Mouse (Mus musculus): ENCODE data around the gene Lrtm2.
A peak's percentile ranks its signal among the peaks of the same experiment; 100 is the strongest.

Lrtm2 gene

GRCm38 (mm10) chr6:119336124-119336523 is 5.6 kb upstream of the Lrtm2 start:
- DNase-seq (ENCODE audit: low spot score in 2 of 2): no peak

DNA sequence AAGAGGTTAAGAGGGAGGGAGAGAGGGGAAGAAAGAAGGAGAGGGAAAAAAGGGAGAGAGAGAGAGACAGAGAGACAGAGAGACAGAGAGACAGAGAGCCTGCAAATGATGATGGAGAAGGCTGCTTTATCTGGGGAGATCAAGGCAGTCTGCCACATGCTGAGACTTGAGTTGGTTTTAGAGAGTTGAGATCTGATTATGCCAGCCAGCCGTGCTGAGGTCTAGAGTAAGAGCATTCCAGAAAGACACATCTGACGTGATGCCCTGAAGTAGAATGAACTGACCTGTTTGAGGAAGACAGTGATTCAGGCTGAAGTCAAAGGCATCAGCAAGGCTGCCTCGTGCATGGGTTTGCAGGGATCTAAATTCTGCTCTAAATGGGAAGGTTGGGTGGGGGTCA is 3.3 kb upstream of the Lrtm2 start:
- DNase-seq (ENCODE audit: low spot score in 2 of 2): no peak

DNA sequence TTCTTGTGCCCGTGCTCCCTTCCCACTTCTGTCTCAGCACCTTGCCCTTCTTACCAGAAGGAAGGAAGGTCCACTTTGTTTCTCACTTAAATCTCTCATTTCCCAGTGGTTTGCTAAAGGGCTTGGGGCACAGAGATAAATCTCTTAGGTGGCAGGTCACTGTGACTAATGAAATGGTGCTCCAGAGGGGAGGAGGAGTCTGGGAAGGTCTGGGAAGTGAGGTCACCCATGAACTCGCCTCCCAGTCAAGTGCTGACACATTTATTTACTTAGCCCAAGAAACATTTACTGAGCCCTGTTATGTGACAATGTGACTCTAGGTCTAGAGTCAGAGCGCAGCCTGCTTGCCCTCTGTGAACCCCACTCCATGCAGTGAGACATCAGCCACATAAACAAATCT is 2.6 kb upstream of the Lrtm2 start:
- DNase-seq (ENCODE audit: low spot score in 2 of 2): no peak

GRCm38 (mm10) chr6:119332111-119332510 is 1.5 kb upstream of the Lrtm2 start:
- DNase-seq (ENCODE audit: low spot score in 2 of 2): no peak

- no peak for DNase-seq (ENCODE audit: low spot score in 2 of 2)
Observed at GRCm38 (mm10) chr6:119329936-119330335, 630 bp downstream of the Lrtm2 start.

GRCm38 (mm10) chr6:119329215-119329714 is 1.3 kb downstream of the Lrtm2 start:
- DNase-seq (ENCODE audit: low spot score in 2 of 2): peak; percentile 15 to 19

DNA sequence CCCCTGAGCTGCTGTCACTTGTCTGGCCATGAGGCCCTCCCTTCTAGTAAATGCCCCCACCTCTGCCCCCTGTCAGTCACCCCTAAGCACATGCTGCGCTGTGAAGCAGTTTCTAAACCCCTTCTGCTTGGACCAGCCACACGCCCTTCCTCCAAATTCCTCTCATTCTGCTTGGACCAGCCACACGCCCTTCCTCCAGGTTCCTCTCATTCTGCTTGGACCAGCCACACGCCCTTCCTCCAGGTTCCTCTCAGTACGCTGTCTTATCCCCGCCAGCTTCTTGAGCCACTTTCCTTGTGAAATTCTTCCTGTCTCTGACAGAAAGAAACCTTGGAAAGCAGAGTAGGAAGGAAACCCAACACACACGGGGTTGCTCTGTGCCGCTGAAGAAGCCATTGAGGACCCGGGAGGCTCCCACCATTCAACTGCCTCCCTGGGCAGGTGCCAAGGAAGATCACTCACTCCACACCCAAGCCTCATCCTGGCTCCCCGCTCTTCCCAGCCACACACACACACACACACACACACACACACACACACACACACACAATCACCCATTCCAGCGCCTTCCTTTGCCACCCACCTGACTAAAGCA is 1.9 kb downstream of the Lrtm2 start:
- peak in 1 of 2 experiments; percentile 10 for DNase-seq (ENCODE audit: low spot score in 2 of 2)

DNA sequence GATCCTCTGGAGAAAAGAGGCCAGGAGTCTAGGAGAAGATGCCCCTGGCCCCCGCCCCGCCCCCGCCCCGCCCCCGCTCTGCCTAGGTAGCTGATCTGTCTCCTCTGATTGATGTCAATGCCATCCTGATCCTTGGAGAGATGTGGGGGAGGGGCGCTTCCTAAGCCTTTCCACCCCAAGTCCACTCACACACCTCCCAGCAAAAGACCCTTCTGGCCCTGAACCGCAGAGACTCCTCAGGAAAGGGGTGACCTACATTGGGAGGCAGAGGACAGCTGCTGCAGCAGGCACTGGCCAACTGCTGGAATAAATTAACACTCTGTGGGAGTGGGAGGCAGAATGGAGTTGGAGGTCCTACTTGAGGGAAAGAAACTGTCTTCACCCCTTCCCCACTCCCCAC is 4.0 kb downstream of the Lrtm2 start:
- no peak for DNase-seq (ENCODE audit: low spot score in 2 of 2)

DNA sequence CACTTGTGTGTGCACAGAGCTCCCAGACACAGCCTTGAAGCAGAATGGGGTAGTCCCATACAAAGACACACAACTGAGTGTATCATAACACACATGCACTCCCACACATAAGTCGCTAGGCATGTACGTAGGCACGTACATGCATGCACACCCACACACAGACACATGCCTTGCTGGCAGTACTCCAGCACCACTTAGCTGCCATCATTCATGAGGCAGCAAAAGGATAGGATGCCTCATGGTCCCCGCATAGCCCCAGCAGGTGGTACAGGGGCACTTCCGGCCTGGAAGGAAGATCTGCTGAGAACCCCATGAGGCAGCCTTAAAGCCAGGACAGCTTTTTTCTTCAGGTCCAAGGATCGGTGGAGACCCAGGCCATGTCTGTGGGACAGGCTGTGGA is 4.6 kb downstream of the Lrtm2 start:
- no peak for DNase-seq (ENCODE audit: low spot score in 2 of 2)

DNA sequence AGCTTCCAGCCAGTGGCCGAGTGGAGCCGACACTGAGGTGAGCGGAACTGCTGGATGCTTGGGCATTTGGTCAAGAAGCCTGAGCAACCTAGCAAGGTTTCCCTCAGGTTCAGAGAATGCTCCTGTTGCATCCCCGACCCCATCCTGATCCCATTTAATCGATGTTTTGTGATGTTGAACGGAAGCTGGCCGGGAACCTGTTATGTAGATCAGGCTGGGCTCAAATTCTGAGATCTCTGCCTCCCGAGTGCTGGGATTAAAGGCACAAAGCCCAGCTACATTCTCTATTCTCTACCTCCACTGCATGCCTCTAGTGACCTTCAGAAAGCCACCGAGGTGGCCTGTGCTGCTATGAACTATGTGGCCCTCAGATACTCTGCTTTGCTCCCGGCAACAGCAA is 5.8 kb downstream of the Lrtm2 start:
- DNase-seq (ENCODE audit: low spot score in 2 of 2): no peak

GRCm38 (mm10) chr6:119321752-119322151 is 8.8 kb downstream of the Lrtm2 start:
- no peak for DNase-seq (ENCODE audit: low spot score in 2 of 2)

GRCm38 (mm10) chr6:119320481-119320880 is 10.1 kb downstream of the Lrtm2 start:
- DNase-seq (ENCODE audit: low spot score in 2 of 2): no peak

GRCm38 (mm10) chr6:119319358-119319757 is 11.2 kb downstream of the Lrtm2 start:
- DNase-seq (ENCODE audit: low spot score in 2 of 2): no peak

DNA sequence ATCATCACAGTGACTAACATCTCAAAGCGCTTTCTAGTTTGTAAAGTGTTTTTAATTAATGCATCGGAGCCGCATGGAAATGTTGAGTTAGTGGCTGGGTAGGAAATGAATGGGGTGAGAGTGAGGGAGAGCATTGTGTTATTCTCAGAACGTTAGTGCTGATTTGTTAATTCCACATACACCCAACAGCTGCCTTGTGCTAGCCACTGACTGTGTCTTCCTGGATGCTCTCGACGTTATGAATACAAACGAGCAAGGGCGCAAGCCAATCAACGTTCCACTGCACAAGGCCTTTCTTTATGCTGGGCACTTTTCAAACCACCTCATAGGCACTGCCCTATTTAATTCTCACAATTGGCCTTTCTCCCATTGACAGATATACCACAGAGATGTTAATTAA is 11.8 kb downstream of the Lrtm2 start:
- DNase-seq (ENCODE audit: low spot score in 2 of 2): no peak

- no peak for DNase-seq (ENCODE audit: low spot score in 2 of 2)
Observed at GRCm38 (mm10) chr6:119314751-119315476, 15.7 kb downstream of the Lrtm2 start.

GRCm38 (mm10) chr6:119313588-119314375 is 16.8 kb downstream of the Lrtm2 start:
- no peak for DNase-seq (ENCODE audit: low spot score in 2 of 2)

- DNase-seq (ENCODE audit: low spot score in 2 of 2): no peak
Observed at GRCm38 (mm10) chr6:119313096-119313495, 17.5 kb downstream of the Lrtm2 start.

DNA sequence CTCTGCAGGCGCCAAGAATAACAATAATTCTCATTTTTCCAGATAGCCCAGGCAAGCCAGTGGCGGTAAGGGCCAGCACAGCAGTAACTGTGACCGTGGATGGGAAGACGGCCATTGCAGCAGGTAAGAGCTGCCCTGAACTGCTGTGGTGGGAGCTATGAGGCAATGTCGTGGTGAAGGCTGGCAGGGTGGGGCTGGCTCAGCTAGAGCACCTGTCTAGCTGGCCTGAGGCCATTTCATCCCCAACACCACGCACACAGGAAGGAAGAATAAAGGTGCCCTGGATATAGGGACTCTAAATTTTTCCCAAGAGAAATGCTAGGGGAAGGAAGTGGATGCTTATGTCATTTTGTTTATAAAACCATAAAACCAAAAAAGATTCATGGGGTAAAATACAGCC is 18.2 kb downstream of the Lrtm2 start:
- no peak for DNase-seq (ENCODE audit: low spot score in 2 of 2)

GRCm38 (mm10) chr6:119310176-119310575 is 20.4 kb downstream of the Lrtm2 start:
- no peak for DNase-seq (ENCODE audit: low spot score in 2 of 2)

DNA sequence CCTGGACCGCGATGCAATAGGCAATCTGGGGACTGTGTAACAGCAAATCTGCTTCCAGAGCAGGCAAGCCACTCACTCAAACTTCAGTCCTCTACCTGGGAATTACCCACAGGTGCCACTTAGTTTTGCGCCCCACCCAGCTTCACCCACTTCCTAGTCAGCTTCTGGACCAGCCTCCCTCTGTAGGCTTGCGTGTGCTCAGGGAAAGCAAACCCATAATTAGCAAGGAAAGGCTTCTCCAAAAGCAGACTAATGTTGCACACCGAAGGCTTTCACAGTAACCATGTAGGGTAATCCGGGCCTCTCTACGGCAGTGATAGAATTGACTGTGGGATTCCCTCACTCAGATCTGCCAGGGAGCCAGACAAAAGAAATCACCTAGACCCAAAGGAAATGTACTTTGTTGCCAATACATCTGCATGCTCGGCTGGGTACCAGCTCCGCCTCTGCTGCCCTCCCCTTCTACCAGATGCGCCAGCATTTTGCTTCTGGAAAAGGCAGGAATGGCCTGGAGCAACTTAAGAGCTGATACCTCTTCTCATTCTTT is 22.6 kb downstream of the Lrtm2 start:
- no peak for DNase-seq (ENCODE audit: low spot score in 2 of 2)

GRCm38 (mm10) chr6:119303331-119303730 is 27.2 kb downstream of the Lrtm2 start:
- no peak for DNase-seq (ENCODE audit: low spot score in 2 of 2)

- no peak for DNase-seq (ENCODE audit: low spot score in 2 of 2)
Observed at GRCm38 (mm10) chr6:119301310-119301709, 29.3 kb downstream of the Lrtm2 start.

All from heart, adult 9 months (tissue).